Mouse (Mus musculus) intestine, embryonic 14.5 days (tissue): ENCODE results near the gene Nrcam. TPM values are rescaled to one million over a fixed set of nuclear protein-coding genes. Genes with fewer than 3 reads are reported as not detected.

ENCODE experiments used
- ATAC-seq: fragments of 200-750 bp; cut with Nextera tagmentation; replicated peaks from 2 replicates; pipeline ENCODE4 v1.8.0; 2017; ENCODE audit warnings: low read depth, moderate number of reproducible peaks, moderate TSS enrichment, moderate library complexity; ENCODE audit not compliant: low FRiP score, low TSS enrichment
- DNase-seq: peaks from one replicate; pipeline ENCODE4 v3.0.0-alpha.2; 2018; ENCODE audit warnings: low spot score
- H3K27ac ChIP-seq: fragments of 300-500 bp; sonication (generic); 2 replicates; pipeline ENCODE4 v1.5.1; 2014; ENCODE audit warnings: low read depth, mild to moderate bottlenecking, control low read depth
- H3K27me3 ChIP-seq: fragments of 300-500 bp; sonication (generic); replicated peaks from 2 replicates; pipeline ENCODE4 v1.6.1; 2014; ENCODE audit warnings: low read length, control low read depth; ENCODE audit not compliant: control insufficient read depth, insufficient read depth
- H3K36me3 ChIP-seq: fragments of 300-500 bp; sonication (generic); 2 replicates; pipeline ENCODE4 v1.6.1; 2014; ENCODE audit warnings: low read length, control low read depth; ENCODE audit not compliant: control insufficient read depth, insufficient read depth
- H3K4me1 ChIP-seq: fragments of 300-500 bp; sonication (generic); replicated peaks from 2 replicates; pipeline ENCODE4 v1.6.1; 2014; ENCODE audit warnings: low read length, control low read depth, mixed read lengths; ENCODE audit not compliant: control insufficient read depth, insufficient read depth
- H3K4me2 ChIP-seq: fragments of 300-500 bp; sonication (generic); 2 replicates; pipeline ENCODE4 v1.6.1; 2014; ENCODE audit warnings: low read length
- H3K4me3 ChIP-seq: fragments of 300-500 bp; sonication (generic); 2 replicates; pipeline ENCODE4 v1.5.1; 2014; ENCODE audit warnings: low read depth, low read length, control low read depth, mixed read lengths
- H3K9ac ChIP-seq: fragments of 300-500 bp; sonication (generic); 2 replicates; pipeline ENCODE4 v1.6.1; 2014; ENCODE audit warnings: mild to moderate bottlenecking, low read length
- H3K9me3 ChIP-seq: fragments of 300-500 bp; sonication (generic); 2 replicates; pipeline ENCODE4 v1.6.1; 2016; ENCODE audit warnings: low read length, control low read depth; ENCODE audit not compliant: control insufficient read depth
- WGBS: fragments of 180-500 bp; shearing (Covaris S2); extraction: QIAGEN DNeasy Blood & Tissue Kit; methylation state at CpG from one replicate; pipeline ENCODE4 v1.1.7; 2014; 5-methylcytosine and 5-hydroxymethylcytosine counted together
- polyA plus RNA-seq: library from polyadenylated mRNA; unstranded; fragments of >200 nt; fragmentation: Nextera tagmentation; extraction: Ambion mirVana; gene quantifications from 2 replicates; pipeline ENCODE4 v1.2.1, GENCODE M21; 2014

The Nrcam gene
- polyA plus RNA-seq, 1 experiment from 2014 or later = 5.2 TPM

- no peak overlapping the region for H3K4me2 ChIP-seq
- no peaks in the 10 kb centered on the region for H3K9me3 ChIP-seq
- no peak overlapping the region for H3K9ac ChIP-seq
- no peaks in the 10 kb centered on the region for H3K27me3 ChIP-seq
- H3K4me1 ChIP-seq = no peaks in the 10 kb centered on the region
- DNase-seq = no peak
- WGBS = 88% methylated on average over 4 of the region's 4 CpGs
- no peak overlapping the region for H3K27ac ChIP-seq
- ATAC-seq = no peak
- no peaks in the 10 kb centered on the region for H3K36me3 ChIP-seq
- no peak overlapping the region for H3K4me3 ChIP-seq
Measured at GRCm38 (mm10) chr12:44380805-44381204, 52.1 kb downstream of the Nrcam start.

GRCm38 (mm10) chr12:44386398-44386797 lies 57.7 kb downstream of the Nrcam start:
- Histone ChIP-seq H3K4me1 (0 out of 2 replicates have a peak, but pooled peaks cover 4% of the 10 kb centered on the region), H3K9me3 (no peaks in the 10 kb centered on the region), H3K4me2 (no peak overlapping the region), H3K27me3 (no peaks in the 10 kb centered on the region), H3K9ac (no peak overlapping the region), H3K27ac (no peak overlapping the region), H3K4me3 (no peak overlapping the region), H3K36me3 (no peaks in the 10 kb centered on the region)
- WGBS = 49% methylated on average over 7 of the region's 7 CpGs
- DNase-seq (no peak), ATAC-seq (no peak)

GRCm38 (mm10) chr12:44388220-44388619 lies 59.5 kb downstream of the Nrcam start:
- Histone ChIP-seq H3K4me1 (0 out of 2 replicates have a peak, but pooled peaks cover 4% of the 10 kb centered on the region), H3K36me3 (no peaks in the 10 kb centered on the region), H3K9me3 (no peaks in the 10 kb centered on the region), H3K4me3 (no peak overlapping the region), H3K4me2 (no peak overlapping the region), H3K9ac (no peak overlapping the region), H3K27me3 (no peaks in the 10 kb centered on the region), H3K27ac (no peak overlapping the region)
- DNase-seq (no peak), ATAC-seq (no peak)
- 26% methylated on average over 1 of the region's 1 CpGs for WGBS

GRCm38 (mm10) chr12:44390391-44391137 lies 61.9 kb downstream of the Nrcam start:
- no peak for DNase-seq
- H3K9me3 ChIP-seq = no peaks in the 10 kb centered on the region
- WGBS = 71% methylated on average over 5 of the region's 5 CpGs

GRCm38 (mm10) chr12:44394901-44395300 lies 66.2 kb downstream of the Nrcam start:
- no peak overlapping the region for H3K4me3 ChIP-seq
- H3K9ac ChIP-seq = no peak overlapping the region
- ATAC-seq (no peak), DNase-seq (no peak)
- H3K36me3 ChIP-seq = no peaks in the 10 kb centered on the region
- 73% methylated on average over 3 of the region's 3 CpGs for WGBS
- H3K27ac ChIP-seq = no peak overlapping the region
- no peaks in the 10 kb centered on the region for H3K4me1 ChIP-seq
- H3K27me3 ChIP-seq = no peaks in the 10 kb centered on the region
- H3K4me2 ChIP-seq = no peak overlapping the region
- no peaks in the 10 kb centered on the region for H3K9me3 ChIP-seq

More at GRCm38 (mm10) chr12:44390391-44391137, 61.9 kb downstream of the Nrcam start:
- Histone ChIP-seq H3K4me3 (no peak overlapping the region), H3K9ac (no peak overlapping the region), H3K4me1 (0 out of 2 replicates have a peak, but pooled peaks cover 4% of the 10 kb centered on the region), H3K36me3 (no peaks in the 10 kb centered on the region), H3K27ac (no peak overlapping the region), H3K27me3 (no peaks in the 10 kb centered on the region), H3K4me2 (no peak overlapping the region)
- no peak for ATAC-seq

GRCm38 (mm10) chr12:44397782-44398181 lies 69.1 kb downstream of the Nrcam start:
- no peak overlapping the region for H3K4me3 ChIP-seq
- H3K36me3 ChIP-seq = no peaks in the 10 kb centered on the region
- H3K9ac ChIP-seq = no peak overlapping the region
- no peaks in the 10 kb centered on the region for H3K4me1 ChIP-seq
- no peak overlapping the region for H3K27ac ChIP-seq
- DNase-seq = no peak
- no peaks in the 10 kb centered on the region for H3K27me3 ChIP-seq
- ATAC-seq = no peak
- H3K9me3 ChIP-seq = no peaks in the 10 kb centered on the region
- whole genome bisulfite sequencing = 46% methylated on average over 5 of the region's 5 CpGs
- no peak overlapping the region for H3K4me2 ChIP-seq

- DNase-seq (no peak), ATAC-seq (no peak)
- H3K27ac ChIP-seq = no peak overlapping the region
- no peak overlapping the region for H3K9ac ChIP-seq
- no peak overlapping the region for H3K4me3 ChIP-seq
- H3K27me3 ChIP-seq = no peaks in the 10 kb centered on the region
- no peaks in the 10 kb centered on the region for H3K9me3 ChIP-seq
- H3K4me1 ChIP-seq = no peaks in the 10 kb centered on the region
- WGBS = 90% methylated on average over 1 of the region's 1 CpGs
- H3K4me2 ChIP-seq = no peak overlapping the region
- H3K36me3 ChIP-seq = no peaks in the 10 kb centered on the region
Measured at GRCm38 (mm10) chr12:44402134-44402533, 73.4 kb downstream of the Nrcam start.

GRCm38 (mm10) chr12:44403270-44403669 lies 74.6 kb downstream of the Nrcam start:
- H3K4me2 ChIP-seq = no peak overlapping the region
- no peak for ATAC-seq
- 77% methylated on average over 1 of the region's 1 CpGs for WGBS
- no peak overlapping the region for H3K27ac ChIP-seq
- H3K4me1 ChIP-seq = no peaks in the 10 kb centered on the region
- no peaks in the 10 kb centered on the region for H3K36me3 ChIP-seq
- no peaks in the 10 kb centered on the region for H3K9me3 ChIP-seq
- no peak for DNase-seq
- H3K27me3 ChIP-seq = no peaks in the 10 kb centered on the region
- H3K9ac ChIP-seq = no peak overlapping the region
- H3K4me3 ChIP-seq = no peak overlapping the region
